Mouse (Mus musculus): ENCODE data around the gene Zfp687. TPM values are rescaled to one million over a fixed set of nuclear protein-coding genes. Genes with fewer than 3 reads are reported as not detected.

The Zfp687 gene
- total and polyA plus RNA-seq, 2 experiments, result 2.1 to 8.8 TPM

GRCm38 (mm10) chr3:94987578-94987977 lies 27.7 kb downstream of the Zfp687 start:
- H3K4me1 ChIP-seq (ENCODE audit: control insufficient read depth, insufficient read depth, low read length), result peaks cover 17% of the 10 kb centered on the region
- H3K79me2 ChIP-seq (ENCODE audit: control insufficient read depth, insufficient read depth, low read length), result 0 out of 2 replicates have a peak, but pooled peaks cover 2% of the 10 kb centered on the region
- no peak overlapping the region for H3K9ac ChIP-seq (ENCODE audit: low read depth, low read length)
- H3K27ac ChIP-seq (replicated peaks; ENCODE audit: insufficient read depth, low read depth, low read length), result no peak overlapping the region
- no peaks in the 10 kb centered on the region for H3K27me3 ChIP-seq (ENCODE audit: control insufficient read depth, insufficient read depth, low read length)
- H3K4me3 ChIP-seq (ENCODE audit: insufficient read depth, low read depth, low read length), result no peak overlapping the region
- DNase-seq (ENCODE audit: extremely low read depth, low read depth, low spot score), result peak; percentile 86
- H3K36me3 ChIP-seq (ENCODE audit: control insufficient read depth, insufficient read depth, low read length), result peaks cover 8% of the 10 kb centered on the region; the same call in 1 of the 2 replicates
- no peak for TF ChIP-seq POLR2A (IDR thresholded peaks at IDR 0.05; ENCODE audit: extremely low read depth, insufficient read depth, low read length)
- TF ChIP-seq CTCF (IDR thresholded peaks at IDR 0.05; ENCODE audit: low read depth, low read length), result no peak

GRCm38 (mm10) chr3:94985513-94985912 lies 29.7 kb downstream of the Zfp687 start:
- H3K4me3 ChIP-seq (ENCODE audit: insufficient read depth, low read depth, low read length), result no peak overlapping the region
- peaks cover 17% of the 10 kb centered on the region for H3K4me1 ChIP-seq (ENCODE audit: control insufficient read depth, insufficient read depth, low read length)
- 94% methylated on average over 2 of the region's 2 CpGs for WGBS
- H3K79me2 ChIP-seq (ENCODE audit: control insufficient read depth, insufficient read depth, low read length), result 0 out of 2 replicates have a peak, but pooled peaks cover 4% of the 10 kb centered on the region
- no peak overlapping the region for H3K9ac ChIP-seq (ENCODE audit: low read depth, low read length)
- H3K27me3 ChIP-seq (ENCODE audit: control insufficient read depth, insufficient read depth, low read length), result no peaks in the 10 kb centered on the region
- H3K27ac ChIP-seq (replicated peaks; ENCODE audit: insufficient read depth, low read depth, low read length), result no peak overlapping the region
- TF ChIP-seq CTCF (IDR thresholded peaks at IDR 0.05; ENCODE audit: low read depth, low read length), result no peak
- no peak for TF ChIP-seq POLR2A (IDR thresholded peaks at IDR 0.05; ENCODE audit: extremely low read depth, insufficient read depth, low read length)
- H3K36me3 ChIP-seq (ENCODE audit: control insufficient read depth, insufficient read depth, low read length), result peaks cover 9% of the 10 kb centered on the region; the same call in 1 of the 2 replicates
- no peak for DNase-seq (ENCODE audit: extremely low read depth, low read depth, low spot score)

- no peaks in the 10 kb centered on the region for H3K27me3 ChIP-seq (ENCODE audit: control insufficient read depth, insufficient read depth, low read length)
- TF ChIP-seq POLR2A (IDR thresholded peaks at IDR 0.05; ENCODE audit: extremely low read depth, insufficient read depth, low read length) (no peak), CTCF (IDR thresholded peaks at IDR 0.05; ENCODE audit: low read depth, low read length) (no peak)
- peaks cover 16% of the 10 kb centered on the region for H3K4me1 ChIP-seq (ENCODE audit: control insufficient read depth, insufficient read depth, low read length)
- H3K9ac ChIP-seq (ENCODE audit: low read depth, low read length), result no peak overlapping the region
- no peak for DNase-seq (ENCODE audit: extremely low read depth, low read depth, low spot score)
- peaks cover 5% of the 10 kb centered on the region; the same call in 1 of the 2 replicates for H3K79me2 ChIP-seq (ENCODE audit: control insufficient read depth, insufficient read depth, low read length)
- WGBS, result 78% methylated on average over 11 of the region's 11 CpGs
- H3K27ac ChIP-seq (replicated peaks; ENCODE audit: insufficient read depth, low read depth, low read length), result no peak overlapping the region
- H3K4me3 ChIP-seq (ENCODE audit: insufficient read depth, low read depth, low read length), result no peak overlapping the region
- peaks cover 6% of the 10 kb centered on the region; the same call in 1 of the 2 replicates for H3K36me3 ChIP-seq (ENCODE audit: control insufficient read depth, insufficient read depth, low read length)
Measured at GRCm38 (mm10) chr3:94984312-94984711, 30.9 kb downstream of the Zfp687 start.

GRCm38 (mm10) chr3:94974528-94975422 lies 40.5 kb downstream of the Zfp687 start, which contains the start of gene Pi4kb:
TSS of gene Pi4kb (plus strand) at chr3:94974731.
- under 1% methylated on average over 57 of the region's 57 CpGs for WGBS
- DNase-seq (ENCODE audit: extremely low read depth, low read depth, low spot score), result peak; percentile 87
- Histone ChIP-seq H3K27me3 (ENCODE audit: control insufficient read depth, insufficient read depth, low read length) (no peaks in the 10 kb centered on the region), H3K9ac (ENCODE audit: low read depth, low read length) (peak within 1 kb of the TSS; percentile 98), H3K79me2 (ENCODE audit: control insufficient read depth, insufficient read depth, low read length) (peaks cover 22% of the 10 kb centered on the region), H3K4me3 (ENCODE audit: insufficient read depth, low read depth, low read length) (peak within 1 kb of the TSS; percentile 98), H3K27ac (replicated peaks; ENCODE audit: insufficient read depth, low read depth, low read length) (peak within 1 kb of the TSS; percentile 88), H3K36me3 (ENCODE audit: control insufficient read depth, insufficient read depth, low read length) (no peaks in the 10 kb centered on the region; the same call in 1 of the 2 replicates), H3K4me1 (ENCODE audit: control insufficient read depth, insufficient read depth, low read length) (peaks cover 9% of the 10 kb centered on the region)
- TF ChIP-seq CTCF (IDR thresholded peaks at IDR 0.05; ENCODE audit: low read depth, low read length) (no peak), POLR2A (IDR thresholded peaks at IDR 0.05; ENCODE audit: extremely low read depth, insufficient read depth, low read length) (0 out of 2 replicates have a peak, but pooled peaks have one; percentile 17)

- no peak for TF ChIP-seq CTCF (IDR thresholded peaks at IDR 0.05; ENCODE audit: low read depth, low read length)
- TF ChIP-seq POLR2A (IDR thresholded peaks at IDR 0.05; ENCODE audit: extremely low read depth, insufficient read depth, low read length), result no peak
- 12% methylated on average over 9 of the region's 9 CpGs for WGBS
- peaks cover 22% of the 10 kb centered on the region for H3K79me2 ChIP-seq (ENCODE audit: control insufficient read depth, insufficient read depth, low read length)
- no peaks in the 10 kb centered on the region for H3K27me3 ChIP-seq (ENCODE audit: control insufficient read depth, insufficient read depth, low read length)
- peak overlapping the region; percentile 98 for H3K4me3 ChIP-seq (ENCODE audit: insufficient read depth, low read depth, low read length)
- no peaks in the 10 kb centered on the region; the same call in 1 of the 2 replicates for H3K36me3 ChIP-seq (ENCODE audit: control insufficient read depth, insufficient read depth, low read length)
- peaks cover 9% of the 10 kb centered on the region for H3K4me1 ChIP-seq (ENCODE audit: control insufficient read depth, insufficient read depth, low read length)
- H3K9ac ChIP-seq (ENCODE audit: low read depth, low read length), result peak overlapping the region; percentile 65
- peak overlapping the region; percentile 43 for H3K27ac ChIP-seq (replicated peaks; ENCODE audit: insufficient read depth, low read depth, low read length)
- DNase-seq (ENCODE audit: extremely low read depth, low read depth, low spot score), result no peak
Measured at GRCm38 (mm10) chr3:94974026-94974527, 41.2 kb downstream of the Zfp687 start.
